Mouse (Mus musculus): ENCODE results near the gene Crabp2.

- no peak for TF ChIP-seq POLR2A (IDR thresholded peaks at IDR 0.05; ENCODE audit: borderline replicate concordance, low read depth, low read length)
- no peak for TF ChIP-seq CTCF (IDR thresholded peaks at IDR 0.05; ENCODE audit: low read depth, low read length)
These were observed 31.0 kb downstream of the Crabp2 start for GRCm38 (mm10) chr3:87979493-87979892.

All from bone marrow macrophage, adult 2 months (primary cell).